Mouse (Mus musculus): Measurements from ENCODE around the gene Prkar2b.
A peak's percentile ranks its signal among the peaks of the same experiment; 100 is the strongest.

Prkar2b gene

GRCm38 (mm10) chr12:31943020-31943654 lies 118.0 kb downstream of the Prkar2b start:
- Histone ChIP-seq H3K9me3 (ENCODE audit: low read length) (no peaks in the 10 kb centered on the region), H3K4me1 (replicated peaks; ENCODE audit: low read depth, low read length) (peaks cover 56% of the 10 kb centered on the region), H3K4me3 (replicated peaks; ENCODE audit: low read length) (no peak overlapping the region), H3K27me3 (ENCODE audit: insufficient read depth, low read length) (no peaks in the 10 kb centered on the region), H3K36me3 (ENCODE audit: insufficient read depth, low read length) (peaks cover 55% of the 10 kb centered on the region)
- TF ChIP-seq CTCF (conservative IDR thresholded peaks at IDR 0.05; ENCODE audit: low read length) = no peak
- TF ChIP-seq POU5F1 (IDR thresholded peaks at IDR 0.05; ENCODE audit: borderline replicate concordance, low read length) = no peak
- TF ChIP-seq NANOG (IDR thresholded peaks at IDR 0.05; ENCODE audit: borderline replicate concordance, low read length) = no peak

DNA sequence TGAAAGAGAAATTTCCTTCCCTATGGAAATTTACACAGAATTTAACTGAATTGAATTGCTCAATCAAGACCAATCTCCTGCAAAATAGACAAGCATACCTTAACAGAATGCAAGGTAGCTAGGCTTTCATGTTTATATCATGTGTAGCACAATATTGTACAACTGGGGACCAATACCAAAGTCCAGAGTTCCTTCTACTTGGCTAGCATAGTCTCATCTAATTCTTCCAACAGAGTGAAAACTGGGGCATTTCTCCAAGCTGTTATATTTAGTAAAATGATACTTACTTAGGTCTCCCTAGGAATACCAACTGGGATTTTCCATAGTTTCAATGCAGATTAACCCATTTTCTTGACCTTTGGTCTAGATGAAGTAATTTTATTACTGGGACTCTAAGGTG lies 122.1 kb downstream of the Prkar2b start:
- TF ChIP-seq POU5F1 (IDR thresholded peaks at IDR 0.05; ENCODE audit: borderline replicate concordance, low read length) (no peak), CTCF (conservative IDR thresholded peaks at IDR 0.05; ENCODE audit: low read length) (no peak), NANOG (IDR thresholded peaks at IDR 0.05; ENCODE audit: borderline replicate concordance, low read length) (no peak)
- no peaks in the 10 kb centered on the region for H3K27me3 ChIP-seq (ENCODE audit: insufficient read depth, low read length)
- H3K4me3 ChIP-seq (replicated peaks; ENCODE audit: low read length) = no peak overlapping the region
- H3K9me3 ChIP-seq (ENCODE audit: low read length) = no peaks in the 10 kb centered on the region
- H3K36me3 ChIP-seq (ENCODE audit: insufficient read depth, low read length) = peaks cover 92% of the 10 kb centered on the region
- peaks cover 39% of the 10 kb centered on the region for H3K4me1 ChIP-seq (replicated peaks; ENCODE audit: low read depth, low read length)

GRCm38 (mm10) chr12:31938391-31938997 lies 122.6 kb downstream of the Prkar2b start:
- Histone ChIP-seq H3K36me3 (ENCODE audit: insufficient read depth, low read length) (peaks cover 92% of the 10 kb centered on the region), H3K4me3 (replicated peaks; ENCODE audit: low read length) (no peak overlapping the region), H3K9me3 (ENCODE audit: low read length) (no peaks in the 10 kb centered on the region), H3K4me1 (replicated peaks; ENCODE audit: low read depth, low read length) (peaks cover 34% of the 10 kb centered on the region), H3K27me3 (ENCODE audit: insufficient read depth, low read length) (no peaks in the 10 kb centered on the region)
- TF ChIP-seq POU5F1 (IDR thresholded peaks at IDR 0.05; ENCODE audit: borderline replicate concordance, low read length) (no peak), NANOG (IDR thresholded peaks at IDR 0.05; ENCODE audit: borderline replicate concordance, low read length) (peak; percentile 78; the same call in 1 of the 2 replicates)

- Histone ChIP-seq H3K36me3 (ENCODE audit: insufficient read depth, low read length) (peaks cover 92% of the 10 kb centered on the region), H3K27me3 (ENCODE audit: insufficient read depth, low read length) (no peaks in the 10 kb centered on the region), H3K4me3 (replicated peaks; ENCODE audit: low read length) (no peak overlapping the region), H3K4me1 (replicated peaks; ENCODE audit: low read depth, low read length) (peaks cover 30% of the 10 kb centered on the region), H3K9me3 (ENCODE audit: low read length) (no peaks in the 10 kb centered on the region)
- TF ChIP-seq NANOG (IDR thresholded peaks at IDR 0.05; ENCODE audit: borderline replicate concordance, low read length) (no peak), CTCF (conservative IDR thresholded peaks at IDR 0.05; ENCODE audit: low read length) (no peak), POU5F1 (IDR thresholded peaks at IDR 0.05; ENCODE audit: borderline replicate concordance, low read length) (no peak)
Measured at GRCm38 (mm10) chr12:31937613-31938012, 123.5 kb downstream of the Prkar2b start.

DNA sequence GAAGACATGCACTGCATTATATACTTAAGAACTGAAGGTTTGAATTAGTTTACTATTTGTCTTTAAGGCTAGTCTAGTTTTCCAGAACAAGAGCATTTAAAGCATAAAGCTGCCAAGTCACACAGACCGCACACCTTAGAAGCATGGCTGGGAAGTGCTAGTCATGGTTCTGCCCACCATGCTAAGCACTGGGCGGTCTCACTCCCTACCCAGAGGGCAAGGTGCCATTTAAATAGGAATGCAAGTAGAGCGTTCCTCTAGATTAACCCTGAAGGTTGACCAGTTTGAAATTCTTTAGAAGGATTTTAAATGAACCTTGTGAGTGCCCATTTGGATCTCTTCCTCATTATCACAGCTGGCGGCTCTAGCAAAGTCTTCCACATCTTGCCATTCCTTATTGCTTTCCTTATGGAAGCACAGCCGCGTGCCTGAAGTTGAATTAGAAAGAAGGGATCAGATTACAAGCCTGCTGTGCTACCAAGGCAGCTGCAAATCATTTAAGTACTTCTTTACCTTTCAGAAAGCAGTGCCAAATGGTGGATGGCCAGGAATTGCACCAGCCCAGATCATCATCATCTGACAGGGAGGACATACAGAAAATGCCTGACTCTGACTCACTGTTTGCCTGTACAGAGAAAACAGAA lies 124.3 kb downstream of the Prkar2b start:
- H3K4me1 ChIP-seq (replicated peaks; ENCODE audit: low read depth, low read length) = peaks cover 30% of the 10 kb centered on the region
- no peaks in the 10 kb centered on the region for H3K27me3 ChIP-seq (ENCODE audit: insufficient read depth, low read length)
- no peak overlapping the region for H3K4me3 ChIP-seq (replicated peaks; ENCODE audit: low read length)
- H3K36me3 ChIP-seq (ENCODE audit: insufficient read depth, low read length) = peaks cover 92% of the 10 kb centered on the region
- H3K9me3 ChIP-seq (ENCODE audit: low read length) = no peaks in the 10 kb centered on the region
- TF ChIP-seq CTCF (conservative IDR thresholded peaks at IDR 0.05; ENCODE audit: low read length) = no peak
- no peak for TF ChIP-seq NANOG (IDR thresholded peaks at IDR 0.05; ENCODE audit: borderline replicate concordance, low read length)
- TF ChIP-seq POU5F1 (IDR thresholded peaks at IDR 0.05; ENCODE audit: borderline replicate concordance, low read length) = no peak

- no peaks in the 10 kb centered on the region for H3K27me3 ChIP-seq (ENCODE audit: insufficient read depth, low read length)
- peaks cover 97% of the 10 kb centered on the region for H3K36me3 ChIP-seq (ENCODE audit: insufficient read depth, low read length)
- TF ChIP-seq CTCF (conservative IDR thresholded peaks at IDR 0.05; ENCODE audit: low read length) (no peak), POU5F1 (IDR thresholded peaks at IDR 0.05; ENCODE audit: borderline replicate concordance, low read length) (no peak), NANOG (IDR thresholded peaks at IDR 0.05; ENCODE audit: borderline replicate concordance, low read length) (no peak)
- peaks cover 5% of the 10 kb centered on the region for H3K4me1 ChIP-seq (replicated peaks; ENCODE audit: low read depth, low read length)
- H3K4me3 ChIP-seq (replicated peaks; ENCODE audit: low read length) = no peak overlapping the region
- no peaks in the 10 kb centered on the region for H3K9me3 ChIP-seq (ENCODE audit: low read length)
Measured at GRCm38 (mm10) chr12:31931818-31932217, 129.3 kb downstream of the Prkar2b start.

DNA sequence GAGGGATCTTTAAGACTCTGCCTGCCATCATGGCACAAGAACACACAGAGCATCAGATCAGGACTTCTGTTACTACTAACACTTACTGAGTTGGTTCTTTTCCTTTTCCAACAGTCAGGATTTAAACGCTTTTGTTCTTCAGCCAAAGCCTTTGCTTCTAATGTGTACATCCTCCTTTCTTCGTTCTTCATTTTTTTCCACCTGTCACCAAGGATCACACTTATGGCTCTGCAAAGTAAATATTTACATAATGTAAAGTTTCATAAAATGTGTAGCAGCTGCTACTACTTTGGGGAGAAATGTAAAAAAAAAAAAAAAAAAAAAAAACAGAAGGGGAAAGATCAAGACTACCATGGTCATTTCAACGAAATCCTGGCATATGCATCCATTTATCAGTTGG lies 132.6 kb downstream of the Prkar2b start:
- Histone ChIP-seq H3K4me3 (replicated peaks; ENCODE audit: low read length) (no peak overlapping the region), H3K4me1 (replicated peaks; ENCODE audit: low read depth, low read length) (peaks cover 19% of the 10 kb centered on the region), H3K27me3 (ENCODE audit: insufficient read depth, low read length) (no peaks in the 10 kb centered on the region), H3K9me3 (ENCODE audit: low read length) (no peaks in the 10 kb centered on the region), H3K36me3 (ENCODE audit: insufficient read depth, low read length) (peaks cover 99% of the 10 kb centered on the region)
- TF ChIP-seq CTCF (conservative IDR thresholded peaks at IDR 0.05; ENCODE audit: low read length) = no peak
- TF ChIP-seq POU5F1 (IDR thresholded peaks at IDR 0.05; ENCODE audit: borderline replicate concordance, low read length) = no peak
- TF ChIP-seq NANOG (IDR thresholded peaks at IDR 0.05; ENCODE audit: borderline replicate concordance, low read length) = no peak

DNA sequence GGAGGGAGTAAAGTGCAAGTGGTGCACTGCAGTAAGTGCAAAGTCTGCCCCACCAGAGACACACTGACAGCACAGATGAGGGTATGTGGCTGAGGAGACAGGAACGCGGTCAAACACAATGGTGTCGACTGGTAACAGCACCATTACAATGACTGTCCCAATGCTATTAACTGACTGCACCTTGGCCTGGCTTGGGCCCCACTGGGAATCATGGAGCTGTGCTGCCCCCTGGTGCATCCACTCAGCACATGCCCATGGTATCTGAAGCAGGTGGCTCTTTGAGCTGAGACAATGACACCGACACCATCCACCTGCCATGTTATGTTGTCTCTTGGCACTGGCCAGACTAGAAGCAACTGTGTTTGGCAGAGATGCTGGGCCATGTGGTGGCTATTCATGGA lies 134.4 kb downstream of the Prkar2b start:
- Histone ChIP-seq H3K36me3 (ENCODE audit: insufficient read depth, low read length) (peaks cover 85% of the 10 kb centered on the region), H3K27me3 (ENCODE audit: insufficient read depth, low read length) (no peaks in the 10 kb centered on the region), H3K9me3 (ENCODE audit: low read length) (no peaks in the 10 kb centered on the region), H3K4me1 (replicated peaks; ENCODE audit: low read depth, low read length) (peaks cover 25% of the 10 kb centered on the region), H3K4me3 (replicated peaks; ENCODE audit: low read length) (no peak overlapping the region)
- peak; percentile 54 for TF ChIP-seq CTCF (conservative IDR thresholded peaks at IDR 0.05; ENCODE audit: low read length)
- TF ChIP-seq POU5F1 (IDR thresholded peaks at IDR 0.05; ENCODE audit: borderline replicate concordance, low read length) = no peak
- TF ChIP-seq NANOG (IDR thresholded peaks at IDR 0.05; ENCODE audit: borderline replicate concordance, low read length) = no peak

Data from E14TG2a.4 (cell line).